Mouse (Mus musculus) embryonic facial prominence, embryonic 12.5 days (tissue): ENCODE results near the gene Cnih2. TPM values are rescaled to one million over a fixed set of nuclear protein-coding genes. Genes with fewer than 3 reads are reported as not detected.

Source experiments
- ATAC-seq: fragments of 200-750 bp; cut with Nextera tagmentation; 2 replicates; pipeline ENCODE4 v1.8.0; 2017; ENCODE audit not compliant: insufficient number of reproducible peaks, insufficient read depth, low FRiP score, low TSS enrichment
- H3K27ac ChIP-seq: fragments of 300-500 bp; sonication (generic); 2 replicates; pipeline ENCODE4 v1.5.1; 2016; ENCODE audit warnings: mild to moderate bottlenecking
- H3K27me3 ChIP-seq: fragments of 300-500 bp; sonication (generic); 2 replicates; pipeline ENCODE4 v1.6.1; 2016; ENCODE audit warnings: mild to moderate bottlenecking, moderate library complexity
- H3K36me3 ChIP-seq: fragments of 300-500 bp; sonication (generic); 2 replicates; pipeline ENCODE4 v1.6.1; 2016; ENCODE audit warnings: mild to moderate bottlenecking
- H3K4me1 ChIP-seq: fragments of 300-500 bp; sonication (generic); 2 replicates; pipeline ENCODE4 v1.6.1; 2016
- H3K4me2 ChIP-seq: fragments of 300-500 bp; sonication (generic); replicated peaks from 2 replicates; pipeline ENCODE4 v1.6.1; 2016; ENCODE audit warnings: mild to moderate bottlenecking, moderate library complexity
- H3K4me3 ChIP-seq: fragments of 300-500 bp; sonication (generic); 2 replicates; pipeline ENCODE4 v1.5.1; 2016; ENCODE audit warnings: mild to moderate bottlenecking
- H3K9ac ChIP-seq: fragments of 300-500 bp; sonication (generic); 2 replicates; pipeline ENCODE4 v1.6.1; 2016; ENCODE audit warnings: mild to moderate bottlenecking, moderate library complexity
- H3K9me3 ChIP-seq: fragments of 300-500 bp; sonication (generic); 2 replicates; pipeline ENCODE4 v1.6.1; 2016; ENCODE audit warnings: mild to moderate bottlenecking, moderate library complexity
- WGBS: fragments of 180-500 bp; shearing (Covaris S2); methylation state at CpG from one replicate; pipeline ENCODE4 v1.1.7; 2016; 5-methylcytosine and 5-hydroxymethylcytosine counted together
- polyA plus RNA-seq: library from polyadenylated mRNA; unstranded; fragments of >200 nt; fragmentation: Nextera tagmentation; extraction: Ambion mirVana; gene quantifications from 2 replicates; pipeline ENCODE4 v1.2.1, GENCODE M21; 2016

The Cnih2 gene
- polyA plus RNA-seq, 1 experiment from 2014 or later: 69.7 TPM

DNA sequence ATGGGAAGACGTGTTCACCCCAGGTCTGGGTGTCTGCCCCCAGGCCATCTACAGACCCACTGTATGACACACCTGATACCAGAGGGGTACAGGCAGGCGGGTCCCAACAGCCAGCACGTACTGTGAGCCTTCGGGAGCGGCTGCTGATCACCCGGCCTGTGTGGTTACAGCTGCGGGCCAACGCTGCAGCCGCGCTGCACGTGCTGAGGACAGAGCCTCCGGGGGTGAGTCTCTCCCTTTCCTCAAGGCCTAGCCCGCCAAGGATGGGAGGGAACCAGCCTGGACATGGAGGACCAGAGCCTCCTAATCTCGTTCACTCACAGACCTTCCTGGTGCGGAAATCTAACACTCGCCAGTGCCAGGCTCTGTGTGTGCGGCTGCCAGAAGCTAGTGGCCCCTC is 47.3 kb downstream of the Cnih2 start:
- Histone ChIP-seq H3K9ac (no peak overlapping the region), H3K4me1 (peaks cover 29% of the 10 kb centered on the region), H3K36me3 (peaks cover 34% of the 10 kb centered on the region), H3K4me2 (peak overlapping the region; percentile 38), H3K9me3 (no peaks in the 10 kb centered on the region), H3K4me3 (peak overlapping the region; percentile 13; the same call in 1 of the 2 replicates), H3K27ac (0 out of 2 replicates have a peak overlapping the region, but pooled peaks have one; percentile 25), H3K27me3 (peaks cover 47% of the 10 kb centered on the region)
- WGBS: 6% methylated on average over 17 of the region's 17 CpGs
- ATAC-seq: peak; percentile 39; the same call in 1 of the 2 replicates

DNA sequence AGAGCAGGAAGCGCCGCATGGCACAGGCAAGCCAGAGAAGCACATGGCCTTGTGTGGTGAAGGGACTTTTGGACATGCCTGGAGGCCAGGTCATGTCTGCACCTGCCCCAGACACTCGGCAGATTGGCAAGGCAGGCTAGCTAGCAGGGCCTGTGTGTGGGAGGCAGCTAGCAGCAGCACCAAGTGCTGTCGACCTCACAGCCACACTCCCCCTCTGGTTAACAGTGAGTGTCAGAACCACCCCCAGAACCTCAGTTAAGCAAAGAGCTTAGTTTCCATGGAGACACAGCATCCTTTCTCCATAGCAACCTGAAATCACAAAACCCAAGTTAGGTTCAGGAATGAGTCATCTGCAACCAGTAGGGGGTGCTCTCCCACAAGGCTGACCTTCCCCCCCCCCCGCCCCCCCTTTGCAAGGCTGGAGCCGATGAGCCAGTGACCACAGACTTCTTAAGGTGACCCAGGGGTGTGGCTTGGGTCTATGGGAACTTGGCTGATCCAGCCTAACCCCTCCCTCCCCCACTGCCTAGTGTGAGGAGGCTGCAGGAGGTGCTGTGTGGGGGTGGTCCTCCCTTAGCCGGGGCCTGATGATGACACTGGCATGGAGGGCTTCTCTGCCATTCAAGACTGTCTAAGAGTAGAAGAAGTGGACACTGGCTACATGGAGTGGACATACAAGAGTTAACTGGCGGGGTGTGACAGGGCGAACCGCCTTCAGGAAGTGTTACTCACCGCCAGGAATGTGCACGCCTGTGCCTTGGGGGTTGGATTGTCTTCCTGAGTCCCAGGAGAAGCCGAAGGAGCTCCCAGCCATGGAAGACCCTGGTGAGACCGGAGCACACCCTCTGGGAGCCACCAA is 48.0 kb downstream of the Cnih2 start, which contains the start of gene Rin1:
TSS of gene Rin1 (plus strand) at position 435 of the 859 bp plus-strand sequence.
- peaks cover 47% of the 10 kb centered on the region for H3K27me3 ChIP-seq
- no peaks in the 10 kb centered on the region for H3K9me3 ChIP-seq
- H3K4me1 ChIP-seq: peaks cover 29% of the 10 kb centered on the region
- H3K4me3 ChIP-seq: peak within 1 kb of the TSS; percentile 13; the same call in 1 of the 2 replicates
- WGBS: 12% methylated on average over 14 of the region's 14 CpGs
- peak within 1 kb of the TSS; percentile 38 for H3K4me2 ChIP-seq
- no peak within 1 kb of the TSS for H3K9ac ChIP-seq
- ATAC-seq: no peak
- 0 out of 2 replicates have a peak within 1 kb of the TSS, but pooled peaks have one; percentile 25 for H3K27ac ChIP-seq
- peaks cover 34% of the 10 kb centered on the region for H3K36me3 ChIP-seq

DNA sequence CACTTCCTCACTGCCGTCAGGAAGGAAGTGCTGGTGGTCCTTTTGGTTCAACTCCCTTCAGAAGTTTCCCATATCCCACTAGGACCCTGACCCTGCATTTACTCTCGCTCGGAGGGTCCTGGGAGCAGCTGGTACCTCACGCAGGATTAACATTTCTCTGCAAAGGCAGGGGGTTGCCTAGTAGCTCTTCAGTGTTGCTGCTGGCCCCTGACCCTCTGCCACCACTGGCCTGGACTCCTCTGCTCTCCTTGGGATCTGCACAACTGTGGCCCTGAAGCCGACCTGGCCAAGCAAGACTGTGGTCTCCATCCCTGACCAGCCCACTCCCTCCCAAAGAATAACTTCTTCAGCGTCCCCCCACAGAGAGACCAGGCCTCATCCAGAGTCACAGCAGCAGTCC is 49.0 kb downstream of the Cnih2 start:
- 75% methylated on average over 6 of the region's 6 CpGs for WGBS
- Histone ChIP-seq H3K27me3 (peaks cover 44% of the 10 kb centered on the region), H3K36me3 (peaks cover 34% of the 10 kb centered on the region), H3K4me3 (no peak overlapping the region), H3K27ac (no peak overlapping the region), H3K9me3 (no peaks in the 10 kb centered on the region), H3K4me2 (no peak overlapping the region), H3K9ac (no peak overlapping the region), H3K4me1 (peaks cover 29% of the 10 kb centered on the region)
- ATAC-seq: no peak

DNA sequence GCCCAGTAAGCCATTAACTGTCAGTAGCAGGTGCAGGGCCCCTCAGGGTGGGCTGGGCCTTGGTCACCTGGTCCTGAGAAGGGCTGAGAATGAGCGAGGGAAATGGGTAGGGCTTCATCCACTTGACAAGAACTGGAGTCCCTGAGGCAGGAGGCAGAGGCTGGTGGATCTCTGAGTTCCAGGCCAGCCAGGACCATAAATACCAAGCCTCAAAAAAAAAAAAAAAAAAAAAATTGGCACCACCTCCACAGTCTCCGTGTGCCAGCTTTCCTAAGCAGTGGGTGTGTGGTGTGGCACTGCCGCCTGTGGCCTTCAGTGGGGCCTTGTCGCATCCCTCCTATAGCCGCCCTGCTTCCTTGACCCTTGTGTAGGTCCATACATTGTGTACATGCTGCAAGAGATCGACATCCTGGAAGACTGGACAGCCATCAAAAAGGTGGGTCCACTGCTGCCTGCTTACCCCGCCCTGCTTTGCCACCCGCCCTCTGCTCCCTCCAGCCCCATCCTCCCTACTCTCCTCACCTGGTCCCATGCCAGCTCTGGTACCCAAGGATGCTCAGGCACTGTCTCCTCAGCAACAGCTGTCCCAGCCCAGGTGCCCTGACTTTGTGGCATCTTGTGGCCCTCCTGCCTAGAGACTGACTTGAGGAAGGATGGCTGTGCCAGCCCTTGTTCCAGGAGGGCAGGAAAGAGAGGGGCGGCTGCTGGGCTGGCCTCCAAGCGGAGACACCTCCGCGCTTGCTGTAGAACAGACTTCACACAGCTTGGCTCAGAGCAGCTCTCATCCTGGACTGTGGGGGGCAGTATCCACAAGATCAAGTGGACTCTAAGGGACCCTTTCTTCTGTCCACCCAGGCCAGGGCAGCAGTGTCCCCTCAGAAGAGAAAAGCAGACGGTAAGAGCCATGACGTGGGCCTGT is 49.9 kb downstream of the Cnih2 start:
- H3K4me3 ChIP-seq: no peak overlapping the region
- no peak overlapping the region for H3K9ac ChIP-seq
- H3K36me3 ChIP-seq: peaks cover 41% of the 10 kb centered on the region
- H3K9me3 ChIP-seq: no peaks in the 10 kb centered on the region
- H3K27me3 ChIP-seq: peaks cover 38% of the 10 kb centered on the region
- H3K4me1 ChIP-seq: peaks cover 29% of the 10 kb centered on the region
- no peak overlapping the region for H3K27ac ChIP-seq
- WGBS: 83% methylated on average over 14 of the region's 14 CpGs
- no peak for ATAC-seq
- H3K4me2 ChIP-seq: no peak overlapping the region

DNA sequence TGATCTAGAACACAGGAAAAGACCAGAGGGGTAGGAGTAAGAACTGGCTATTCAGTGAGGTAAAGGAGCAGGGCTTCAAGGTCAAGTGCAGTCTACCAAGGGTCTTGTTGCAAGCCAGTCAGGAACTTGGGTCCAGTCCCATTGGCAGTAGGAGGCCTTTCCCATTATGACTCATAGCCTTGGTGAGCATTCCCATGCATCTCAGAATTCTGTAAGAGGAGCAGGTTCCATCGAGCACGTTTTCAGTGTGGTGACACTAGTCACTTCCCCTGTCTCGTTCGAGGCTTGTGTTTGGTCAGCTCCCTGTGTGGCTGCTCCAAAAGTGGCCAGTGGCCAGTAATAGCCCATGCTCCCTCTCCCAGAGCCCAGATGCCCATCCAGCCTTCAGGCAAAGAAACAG is 52.8 kb downstream of the Cnih2 start:
- no peaks in the 10 kb centered on the region for H3K9me3 ChIP-seq
- 85% methylated on average over 4 of the region's 4 CpGs for WGBS
- peaks cover 42% of the 10 kb centered on the region for H3K36me3 ChIP-seq

More for the DNA sequence above, 52.8 kb downstream of the Cnih2 start:
- Histone ChIP-seq H3K4me1 (peaks cover 23% of the 10 kb centered on the region), H3K4me2 (no peak overlapping the region), H3K27ac (no peak overlapping the region), H3K9ac (no peak overlapping the region), H3K27me3 (peaks cover 9% of the 10 kb centered on the region), H3K4me3 (no peak overlapping the region)
- no peak for ATAC-seq

Other genes with a start within 250 kb of the Cnih2 start
- gene Ctsf, start 243.4 kb downstream of the Cnih2 start, polyA plus RNA-seq: 37.6 and 45.1 TPM in 2 replicates
- 6.0 and 6.8 TPM in 2 replicates for gene Actn3, start 220.6 kb downstream of the Cnih2 start, polyA plus RNA-seq
- gene Zdhhc24, start 219.9 kb downstream of the Cnih2 start, polyA plus RNA-seq: 12.0 and 12.1 TPM in 2 replicates
- gene Bbs1, start 191.9 kb downstream of the Cnih2 start, polyA plus RNA-seq: 5.6 and 5.7 TPM in 2 replicates
- 144 and 147 TPM in 2 replicates for gene Dpp3, start 170.2 kb downstream of the Cnih2 start, polyA plus RNA-seq
- 3.2 and 3.7 TPM in 2 replicates for gene Peli3, start 155.4 kb downstream of the Cnih2 start, polyA plus RNA-seq
- 141 and 142 TPM in 2 replicates for gene Mrpl11, start 136.4 kb downstream of the Cnih2 start, polyA plus RNA-seq
- gene Npas4, start 108.2 kb downstream of the Cnih2 start, polyA plus RNA-seq: 0.08 TPM in 1 of 2 replicates, not detected in the other
- gene Slc29a2, start 74.7 kb downstream of the Cnih2 start, polyA plus RNA-seq: 4.7 and 5.1 TPM in 2 replicates
- 46.4 and 48.1 TPM in 2 replicates for gene B4gat1, start 59.7 kb downstream of the Cnih2 start, polyA plus RNA-seq
- gene AC124502.3, start 59.6 kb downstream of the Cnih2 start, polyA plus RNA-seq: 3.5 and 4.7 TPM in 2 replicates
- 38.4 and 45.4 TPM in 2 replicates for gene Brms1, start 57.2 kb downstream of the Cnih2 start, polyA plus RNA-seq
- 1.8 and 2.4 TPM in 2 replicates for gene Rin1, start 48.0 kb downstream of the Cnih2 start, polyA plus RNA-seq
- gene Cd248, start 30.4 kb downstream of the Cnih2 start, polyA plus RNA-seq: 54.4 and 64.3 TPM in 2 replicates
- 2.9 and 3.7 TPM in 2 replicates for gene Tmem151a, start 13.0 kb downstream of the Cnih2 start, polyA plus RNA-seq
- 67.3 and 73.4 TPM in 2 replicates for gene Yif1a, start 10.0 kb downstream of the Cnih2 start, polyA plus RNA-seq
- gene Rab1b, start 8.6 kb upstream of the Cnih2 start, polyA plus RNA-seq: 247 and 248 TPM in 2 replicates
- 30.6 and 35.3 TPM in 2 replicates for gene Klc2, start 20.0 kb upstream of the Cnih2 start, polyA plus RNA-seq
- 31.3 and 32.2 TPM in 2 replicates for gene Pacs1, start 174.6 kb upstream of the Cnih2 start, polyA plus RNA-seq
- gene Sf3b2, start 196.9 kb upstream of the Cnih2 start, polyA plus RNA-seq: 386 and 406 TPM in 2 replicates
- 8.1 and 8.5 TPM in 2 replicates for gene Gal3st3, start 199.8 kb upstream of the Cnih2 start, polyA plus RNA-seq
- not detected in 2 replicates for gene Catsper1, start 237.2 kb upstream of the Cnih2 start, polyA plus RNA-seq